Mouse (Mus musculus) embryonic facial prominence, embryonic 14.5 days (tissue): ENCODE data around the gene Sh3rf3. TPM values are rescaled to one million over a fixed set of nuclear protein-coding genes. Genes with fewer than 3 reads are reported as not detected.

ENCODE experiments used
- ATAC-seq: fragments of 200-750 bp; cut with Nextera tagmentation; 2 replicates; pipeline ENCODE4 v1.8.0; 2017; ENCODE audit warnings: low read depth, moderate number of reproducible peaks, moderate TSS enrichment
- DNase-seq: peaks from one replicate; pipeline ENCODE4 v3.0.0-alpha.2; 2015; ENCODE audit warnings: low spot score
- H3K27ac ChIP-seq: fragments of 300-500 bp; sonication (generic); replicated peaks from 2 replicates; pipeline ENCODE4 v1.5.1; 2014; ENCODE audit warnings: low read depth, mild to moderate bottlenecking, low read length, moderate library complexity
- H3K27me3 ChIP-seq: fragments of 300-500 bp; sonication (generic); replicated peaks from 2 replicates; pipeline ENCODE4 v1.6.1; 2014; ENCODE audit warnings: low read length; ENCODE audit not compliant: control insufficient read depth, insufficient read depth
- H3K36me3 ChIP-seq: fragments of 300-500 bp; sonication (generic); 2 replicates; pipeline ENCODE4 v1.6.1; 2014; ENCODE audit warnings: low read length, mixed read lengths; ENCODE audit not compliant: control insufficient read depth, insufficient read depth
- H3K4me1 ChIP-seq: fragments of 300-500 bp; sonication (generic); 2 replicates; pipeline ENCODE4 v1.6.1; 2014; ENCODE audit warnings: antibody characterized with exemption, low read length; ENCODE audit not compliant: control insufficient read depth, insufficient read depth
- H3K4me2 ChIP-seq: fragments of 300-500 bp; sonication (generic); 2 replicates; pipeline ENCODE4 v1.6.1; 2014; ENCODE audit warnings: low read depth, mild to moderate bottlenecking, low read length, moderate library complexity, mixed read lengths
- H3K4me3 ChIP-seq: fragments of 300-500 bp; sonication (generic); 2 replicates; pipeline ENCODE4 v1.5.1; 2014; ENCODE audit warnings: low read depth, mild to moderate bottlenecking, low read length
- H3K9ac ChIP-seq: fragments of 300-500 bp; sonication (generic); 2 replicates; pipeline ENCODE4 v1.6.1; 2014; ENCODE audit warnings: low read depth, mild to moderate bottlenecking, low read length, moderate library complexity, mixed read lengths
- H3K9me3 ChIP-seq: fragments of 300-500 bp; sonication (generic); 2 replicates; pipeline ENCODE4 v1.6.1; 2016; ENCODE audit warnings: low read length; ENCODE audit not compliant: control insufficient read depth
- WGBS: fragments of 180-500 bp; shearing (Covaris S2); extraction: QIAGEN DNeasy Blood & Tissue Kit; methylation state at CpG from one replicate; pipeline ENCODE4 v1.1.7; 2014; 5-methylcytosine and 5-hydroxymethylcytosine counted together
- polyA plus RNA-seq: library from polyadenylated mRNA; unstranded; fragments of >200 nt; fragmentation: Nextera tagmentation; extraction: Ambion mirVana; gene quantifications from 2 replicates; pipeline ENCODE4 v1.2.1, GENCODE M21; 2014

Gene Sh3rf3
- polyA plus RNA-seq, 1 experiment from 2014 or later, result 3.1 TPM

GRCm38 (mm10) chr10:58864735-58865134 lies 51.6 kb downstream of the Sh3rf3 start:
- Histone ChIP-seq H3K27ac (no peak overlapping the region), H3K4me1 (no peaks in the 10 kb centered on the region), H3K27me3 (no peaks in the 10 kb centered on the region), H3K4me2 (no peak overlapping the region), H3K4me3 (no peak overlapping the region), H3K9me3 (no peaks in the 10 kb centered on the region), H3K9ac (no peak overlapping the region), H3K36me3 (no peaks in the 10 kb centered on the region)
- WGBS, result 70% methylated on average over 2 of the region's 2 CpGs
- no peak for DNase-seq
- ATAC-seq, result no peak

GRCm38 (mm10) chr10:58867536-58867935 lies 54.4 kb downstream of the Sh3rf3 start:
- Histone ChIP-seq H3K9me3 (no peaks in the 10 kb centered on the region), H3K27ac (no peak overlapping the region), H3K36me3 (no peaks in the 10 kb centered on the region), H3K9ac (no peak overlapping the region), H3K4me3 (no peak overlapping the region), H3K4me1 (no peaks in the 10 kb centered on the region), H3K4me2 (no peak overlapping the region), H3K27me3 (no peaks in the 10 kb centered on the region)
- 86% methylated on average over 2 of the region's 2 CpGs for WGBS
- ATAC-seq (no peak), DNase-seq (no peak)

GRCm38 (mm10) chr10:58869836-58870235 lies 56.7 kb downstream of the Sh3rf3 start:
- H3K4me3 ChIP-seq, result no peak overlapping the region
- no peaks in the 10 kb centered on the region for H3K4me1 ChIP-seq
- WGBS, result 86% methylated on average over 1 of the region's 1 CpGs
- H3K36me3 ChIP-seq, result no peaks in the 10 kb centered on the region
- no peak overlapping the region for H3K9ac ChIP-seq
- no peak overlapping the region for H3K27ac ChIP-seq
- H3K4me2 ChIP-seq, result no peak overlapping the region
- no peaks in the 10 kb centered on the region for H3K9me3 ChIP-seq
- DNase-seq (no peak), ATAC-seq (no peak)
- H3K27me3 ChIP-seq, result no peaks in the 10 kb centered on the region

GRCm38 (mm10) chr10:58871149-58871820 lies 58.1 kb downstream of the Sh3rf3 start:
- no peaks in the 10 kb centered on the region for H3K4me1 ChIP-seq
- no peaks in the 10 kb centered on the region for H3K36me3 ChIP-seq
- H3K27ac ChIP-seq, result no peak overlapping the region
- no peak overlapping the region for H3K4me2 ChIP-seq
- DNase-seq (no peak), ATAC-seq (no peak)
- WGBS, result 69% methylated on average over 10 of the region's 10 CpGs
- H3K27me3 ChIP-seq, result no peaks in the 10 kb centered on the region
- no peak overlapping the region for H3K9ac ChIP-seq
- H3K9me3 ChIP-seq, result 0 out of 2 replicates have a peak, but pooled peaks cover under 1% of the 10 kb centered on the region
- no peak overlapping the region for H3K4me3 ChIP-seq

GRCm38 (mm10) chr10:58871821-58872577 lies 58.8 kb downstream of the Sh3rf3 start:
- Histone ChIP-seq H3K4me3 (no peak overlapping the region), H3K27me3 (no peaks in the 10 kb centered on the region), H3K27ac (no peak overlapping the region), H3K9ac (no peak overlapping the region), H3K36me3 (no peaks in the 10 kb centered on the region), H3K4me1 (no peaks in the 10 kb centered on the region), H3K4me2 (no peak overlapping the region), H3K9me3 (0 out of 2 replicates have a peak, but pooled peaks cover 4% of the 10 kb centered on the region)
- WGBS, result 59% methylated on average over 7 of the region's 7 CpGs
- ATAC-seq, result no peak
- DNase-seq, result no peak

GRCm38 (mm10) chr10:58877835-58878234 lies 64.7 kb downstream of the Sh3rf3 start:
- Histone ChIP-seq H3K4me1 (no peaks in the 10 kb centered on the region), H3K36me3 (no peaks in the 10 kb centered on the region), H3K9ac (no peak overlapping the region), H3K27ac (no peak overlapping the region), H3K27me3 (no peaks in the 10 kb centered on the region), H3K4me2 (no peak overlapping the region), H3K9me3 (0 out of 2 replicates have a peak, but pooled peaks cover 4% of the 10 kb centered on the region), H3K4me3 (no peak overlapping the region)
- 89% methylated on average over 4 of the region's 4 CpGs for WGBS
- no peak for ATAC-seq
- DNase-seq, result no peak

GRCm38 (mm10) chr10:58878636-58879035 lies 65.5 kb downstream of the Sh3rf3 start:
- Histone ChIP-seq H3K9ac (no peak overlapping the region), H3K4me3 (no peak overlapping the region), H3K27me3 (no peaks in the 10 kb centered on the region), H3K27ac (no peak overlapping the region), H3K36me3 (no peaks in the 10 kb centered on the region), H3K4me1 (no peaks in the 10 kb centered on the region), H3K9me3 (0 out of 2 replicates have a peak, but pooled peaks cover 4% of the 10 kb centered on the region), H3K4me2 (no peak overlapping the region)
- ATAC-seq (no peak), DNase-seq (no peak)
- WGBS, result 84% methylated on average over 4 of the region's 4 CpGs

- DNase-seq, result peak; percentile 13
- no peak overlapping the region for H3K4me3 ChIP-seq
- WGBS, result 67% methylated on average over 2 of the region's 2 CpGs
- no peak overlapping the region for H3K9ac ChIP-seq
- no peaks in the 10 kb centered on the region for H3K36me3 ChIP-seq
- H3K4me1 ChIP-seq, result no peaks in the 10 kb centered on the region
- H3K9me3 ChIP-seq, result no peaks in the 10 kb centered on the region
- H3K4me2 ChIP-seq, result no peak overlapping the region
- no peak for ATAC-seq
- H3K27me3 ChIP-seq, result no peaks in the 10 kb centered on the region
- H3K27ac ChIP-seq, result no peak overlapping the region
Measured at GRCm38 (mm10) chr10:58882741-58883140, 69.6 kb downstream of the Sh3rf3 start.
